Mouse (Mus musculus) liver, postnatal 0 days (tissue): ENCODE measurements at regions not wholly inside any gene's neighbourhood (a gene's known extent, or its start where the extent isn't known, plus 50 kb on each side); places are given as distances from the start of the nearest gene placed in this dataset.

Experiments used
- CTCF ChIP-seq: sonication (generic); IDR thresholded peaks from 2 replicates; pipeline ENCODE4 v1.5.1; 2016; ENCODE audit warnings: antibody characterized with exemption, low read depth
- EP300 ChIP-seq: IDR thresholded peaks from 2 replicates; pipeline ENCODE4 v1.6.1; 2016; ENCODE audit warnings: antibody characterized with exemption, low read depth, mild to moderate bottlenecking

- no peak for TF ChIP-seq EP300
- no peak for TF ChIP-seq CTCF
These were observed 286.0 kb upstream of the Adamts9 start for GRCm38 (mm10) chr6:93229320-93229719.
